Mouse (Mus musculus) macrophage (primary cell): ENCODE results near the gene Pold1. TPM values are rescaled to one million over a fixed set of nuclear protein-coding genes. Genes with fewer than 3 reads are reported as not detected.

Source experiments
- H3K27ac ChIP-seq: fragments of 350-480 bp; formaldehyde crosslinking; 2 replicates; pipeline ENCODE4 v1.9.0; 2021
- H3K36me3 ChIP-seq: fragments of 350-480 bp; formaldehyde crosslinking; 2 replicates; pipeline ENCODE4 v1.9.0; 2021; ENCODE audit errors: inconsistent target
- H3K4me3 ChIP-seq: fragments of 350-480 bp; formaldehyde crosslinking; 2 replicates; pipeline ENCODE4 v1.9.0; 2021; ENCODE audit errors: inconsistent target
- H3K79me2 ChIP-seq: fragments of 350-480 bp; formaldehyde crosslinking; 2 replicates; pipeline ENCODE4 v1.9.0; 2021; ENCODE audit errors: inconsistent target
- WGBS: methylation state at CpG from one replicate; pipeline ENCODE4 v1.1.7; 2026; ENCODE audit warnings: inconsistent platforms; ENCODE audit not compliant: missing documents; 5-methylcytosine and 5-hydroxymethylcytosine counted together
- polyA plus RNA-seq: library from polyadenylated mRNA; stranded (reverse); fragments of 250-400 nt; gene quantifications from 3 replicates; pipeline ENCODE4 v1.2.4, GENCODE M21; 2018; ENCODE audit warnings: inconsistent platforms

The Pold1 gene
- polyA plus RNA-seq, 1 experiment from 2014 or later: 6.9 TPM

DNA sequence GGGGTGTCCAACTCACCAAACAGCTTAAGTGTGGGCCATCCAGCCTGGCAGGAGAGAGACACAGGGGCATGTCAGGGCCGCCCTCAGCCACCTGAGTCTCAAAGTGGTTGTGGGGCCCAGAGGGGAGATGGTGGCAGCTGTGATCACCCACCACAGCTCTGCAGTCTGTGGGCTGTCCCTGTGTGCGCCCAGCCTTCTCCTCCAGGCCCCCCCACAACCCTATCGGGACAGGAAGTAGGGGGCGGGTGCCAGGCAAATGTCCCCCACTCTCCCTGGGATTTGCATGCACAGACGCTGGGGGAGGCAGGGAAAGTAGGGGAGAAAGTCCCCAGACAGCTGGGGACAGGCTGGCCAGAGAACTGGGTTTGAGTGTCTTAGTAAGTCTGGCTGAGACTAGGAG, 17.4 kb downstream of the Pold1 start:
- Histone ChIP-seq H3K36me3 (no peaks in the 10 kb centered on the region), H3K4me3 (no peak overlapping the region), H3K27ac (no peak overlapping the region), H3K79me2 (no peaks in the 10 kb centered on the region)
- 32% methylated on average over 5 of the region's 5 CpGs for WGBS

GRCm38 (mm10) chr7:44530507-44530906, 18.1 kb downstream of the Pold1 start:
- Histone ChIP-seq H3K79me2 (no peaks in the 10 kb centered on the region), H3K4me3 (no peak overlapping the region), H3K27ac (no peak overlapping the region), H3K36me3 (no peaks in the 10 kb centered on the region)
- 82% methylated on average over 2 of the region's 3 CpGs for WGBS

- H3K27ac ChIP-seq: no peak overlapping the region
- WGBS: 97% methylated on average over 5 of the region's 5 CpGs
- H3K79me2 ChIP-seq: no peaks in the 10 kb centered on the region
- H3K4me3 ChIP-seq: no peak overlapping the region
- H3K36me3 ChIP-seq: no peaks in the 10 kb centered on the region
These were observed 19.1 kb downstream of the Pold1 start for GRCm38 (mm10) chr7:44529518-44529917.

DNA sequence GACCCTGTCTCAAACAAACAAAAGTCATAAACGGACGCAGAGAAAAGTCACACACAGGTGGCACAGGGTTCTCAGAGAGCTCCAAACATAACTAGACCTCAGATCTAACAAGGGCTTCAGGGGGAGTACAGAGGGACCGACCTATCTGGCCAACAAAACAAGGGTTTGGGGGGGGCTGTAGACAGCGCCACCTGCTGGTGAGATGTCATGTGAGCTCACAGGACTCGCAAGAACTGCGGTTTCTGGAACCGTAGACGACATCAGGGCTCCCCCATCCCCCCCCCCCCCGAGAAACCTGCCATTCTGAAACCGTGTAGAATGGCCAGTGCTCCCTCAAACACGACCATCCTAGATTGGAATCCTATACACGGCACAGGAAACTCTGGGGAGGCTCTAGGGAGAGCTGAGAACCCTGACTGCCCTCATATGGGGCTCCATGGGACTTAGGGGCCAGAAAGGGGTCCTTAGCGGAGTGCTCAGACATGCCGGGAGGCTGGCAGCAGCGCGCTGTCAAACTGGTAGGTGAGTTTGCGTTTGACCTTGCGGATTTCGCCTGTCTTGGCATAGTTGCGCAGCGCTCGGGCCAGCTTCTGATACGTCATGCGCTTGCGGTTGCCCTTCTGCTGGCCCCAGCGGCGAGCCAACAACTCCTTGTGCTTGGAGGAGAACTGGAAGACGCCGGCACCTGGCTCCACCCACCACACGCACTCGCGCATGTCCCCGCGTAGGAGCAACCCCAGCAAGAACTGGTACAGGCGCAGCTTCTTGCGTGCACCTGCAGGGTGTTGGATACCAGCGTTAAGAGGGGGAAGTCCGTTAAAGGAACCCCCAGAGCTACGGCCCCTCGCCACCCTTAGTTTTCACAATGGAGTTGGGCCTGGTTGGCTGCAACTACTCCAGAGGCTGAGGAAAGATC, 20.9 kb downstream of the Pold1 start:
- peak overlapping the region; percentile 36; the same call in 1 of the 2 replicates for H3K27ac ChIP-seq
- H3K36me3 ChIP-seq: no peaks in the 10 kb centered on the region
- WGBS: 6% methylated on average over 40 of the region's 40 CpGs
- peak overlapping the region; percentile 32 for H3K4me3 ChIP-seq
- H3K79me2 ChIP-seq: no peaks in the 10 kb centered on the region

- no peaks in the 10 kb centered on the region for H3K79me2 ChIP-seq
- 92% methylated on average over 14 of the region's 14 CpGs for WGBS
- no peak overlapping the region for H3K4me3 ChIP-seq
- no peaks in the 10 kb centered on the region for H3K36me3 ChIP-seq
- H3K27ac ChIP-seq: no peak overlapping the region
These were observed 22.1 kb downstream of the Pold1 start for GRCm38 (mm10) chr7:44526414-44527154.

DNA sequence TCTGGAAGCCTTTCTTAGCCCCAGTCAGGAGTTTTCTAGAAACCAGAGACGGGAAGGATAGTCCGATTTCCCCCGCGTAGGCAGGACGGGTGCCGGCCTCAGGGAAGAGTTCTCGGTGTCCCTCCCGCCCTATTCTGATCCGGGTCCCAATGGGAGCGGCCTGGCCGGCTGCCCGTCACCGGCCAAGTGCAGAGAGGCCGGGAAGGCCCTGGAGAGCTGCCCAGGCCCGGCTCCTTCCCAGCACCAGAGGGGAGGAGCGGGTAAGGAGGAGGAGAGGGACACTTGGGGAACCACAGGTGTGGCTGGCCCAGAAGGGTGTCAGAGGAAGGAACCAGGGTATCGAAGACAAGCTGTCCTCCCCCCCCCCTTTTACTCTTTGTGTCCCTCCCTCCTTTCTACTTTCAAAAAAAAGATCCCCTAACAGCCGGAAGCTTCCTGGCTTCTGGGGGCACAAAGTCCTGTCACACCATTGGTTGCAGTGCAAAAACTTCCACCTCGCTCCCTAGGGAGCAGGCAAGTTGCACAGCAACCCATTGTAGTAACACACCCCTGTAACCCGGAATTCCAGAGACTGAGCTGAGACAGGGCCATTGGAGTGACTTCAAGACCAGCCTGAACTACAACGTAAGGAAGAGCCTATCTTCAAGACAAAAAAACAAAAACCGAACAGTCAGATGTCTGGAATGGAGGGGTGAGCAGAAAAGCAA, 23.4 kb downstream of the Pold1 start:
- H3K79me2 ChIP-seq: no peaks in the 10 kb centered on the region
- H3K36me3 ChIP-seq: no peaks in the 10 kb centered on the region
- WGBS: 44% methylated on average over 20 of the region's 22 CpGs
- H3K27ac ChIP-seq: no peak overlapping the region
- H3K4me3 ChIP-seq: no peak overlapping the region

DNA sequence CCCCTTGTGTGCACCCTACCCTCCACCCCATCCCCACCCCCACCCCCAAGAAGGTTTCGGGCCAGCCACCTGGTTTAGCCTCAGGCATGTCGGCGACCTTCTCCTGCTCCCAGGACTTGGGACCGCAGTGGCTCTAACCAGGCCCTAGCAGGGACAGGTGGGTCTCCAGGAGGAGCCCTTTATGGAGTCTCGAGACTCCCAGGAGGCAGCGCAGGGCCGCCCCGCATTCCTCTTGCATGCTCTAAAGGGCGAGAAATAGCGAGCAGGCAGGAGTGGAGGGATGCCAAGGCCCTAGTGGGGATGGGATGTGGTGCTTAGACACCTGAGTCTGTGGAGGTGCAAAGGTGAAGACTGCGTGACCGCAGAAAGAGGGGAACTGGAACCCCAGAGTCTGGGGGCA, 24.1 kb downstream of the Pold1 start, which contains the start of gene Mybpc2:
Mybpc2 (minus strand) TSS at position 155 of the 400 bp plus-strand sequence.
- Histone ChIP-seq H3K79me2 (no peaks in the 10 kb centered on the region), H3K36me3 (no peaks in the 10 kb centered on the region), H3K27ac (no peak within 1 kb of the TSS), H3K4me3 (no peak within 1 kb of the TSS)
- 56% methylated on average over 8 of the region's 12 CpGs for WGBS

- Histone ChIP-seq H3K79me2 (no peaks in the 10 kb centered on the region), H3K27ac (no peak overlapping the region), H3K36me3 (no peaks in the 10 kb centered on the region), H3K4me3 (no peak overlapping the region)
- WGBS: 78% methylated on average over 2 of the region's 2 CpGs
These were observed 25.6 kb downstream of the Pold1 start for GRCm38 (mm10) chr7:44523056-44523455.

DNA sequence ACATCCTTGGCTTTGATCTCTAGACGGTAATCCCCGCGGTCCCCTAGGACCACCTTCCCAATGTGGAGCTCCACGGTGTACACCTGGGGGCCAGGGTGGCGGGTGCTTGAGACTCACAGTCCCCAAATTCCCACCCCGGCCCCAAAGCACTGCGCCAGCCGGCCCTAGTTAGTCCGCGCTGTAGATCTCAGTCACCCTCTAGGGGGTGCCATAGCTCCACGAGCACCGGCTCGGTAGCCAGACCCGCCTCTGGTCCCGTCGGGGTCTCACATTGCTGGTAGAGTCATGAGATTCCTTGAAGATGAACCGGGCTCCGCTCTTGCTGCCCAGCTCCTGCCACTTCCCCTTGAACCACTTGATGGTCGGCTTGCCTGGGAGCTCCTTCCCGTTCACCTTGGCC, 26.9 kb downstream of the Pold1 start:
- 5% methylated on average over 20 of the region's 20 CpGs for WGBS
- Histone ChIP-seq H3K27ac (no peak overlapping the region), H3K36me3 (no peaks in the 10 kb centered on the region), H3K79me2 (no peaks in the 10 kb centered on the region), H3K4me3 (no peak overlapping the region)

GRCm38 (mm10) chr7:44520990-44521389, 27.7 kb downstream of the Pold1 start:
- Histone ChIP-seq H3K79me2 (no peaks in the 10 kb centered on the region), H3K4me3 (no peak overlapping the region), H3K36me3 (no peaks in the 10 kb centered on the region), H3K27ac (no peak overlapping the region)
- WGBS: 73% methylated on average over 3 of the region's 3 CpGs

DNA sequence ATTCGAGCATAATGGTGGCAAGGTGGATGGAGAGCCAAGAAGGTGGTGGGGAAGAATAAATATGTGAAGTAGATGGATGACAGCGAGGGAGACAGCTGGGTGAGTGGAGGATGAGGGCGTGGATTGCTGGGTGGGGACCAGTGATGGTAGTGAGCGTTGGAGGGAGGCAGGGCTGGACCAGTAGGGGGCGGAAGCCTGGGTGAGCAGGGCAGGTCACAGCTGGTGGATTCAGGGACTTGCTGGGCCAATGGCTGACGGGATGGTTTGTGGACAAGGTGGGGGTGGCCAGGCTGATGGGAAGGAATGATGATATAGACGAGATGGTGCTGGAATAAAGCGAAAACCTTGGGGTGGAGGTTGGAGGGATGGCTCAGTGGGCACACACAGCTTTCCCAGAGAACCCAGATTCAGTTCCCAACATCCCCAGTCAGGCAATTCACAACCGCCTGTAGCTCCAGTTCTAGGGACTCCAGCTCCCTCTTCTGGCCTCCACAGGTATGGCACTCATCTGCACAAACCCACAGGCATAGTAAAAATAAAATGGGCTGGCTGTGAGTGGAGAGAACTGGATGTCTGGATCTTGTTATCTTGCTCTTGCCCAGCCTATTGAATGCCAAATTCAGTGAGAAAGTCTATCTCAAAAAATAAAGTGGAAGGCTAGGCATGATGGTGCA, 29.3 kb downstream of the Pold1 start:
- no peak overlapping the region for H3K27ac ChIP-seq
- no peaks in the 10 kb centered on the region for H3K79me2 ChIP-seq
- H3K36me3 ChIP-seq: no peaks in the 10 kb centered on the region
- 64% methylated on average over 9 of the region's 9 CpGs for WGBS
- no peak overlapping the region for H3K4me3 ChIP-seq

DNA sequence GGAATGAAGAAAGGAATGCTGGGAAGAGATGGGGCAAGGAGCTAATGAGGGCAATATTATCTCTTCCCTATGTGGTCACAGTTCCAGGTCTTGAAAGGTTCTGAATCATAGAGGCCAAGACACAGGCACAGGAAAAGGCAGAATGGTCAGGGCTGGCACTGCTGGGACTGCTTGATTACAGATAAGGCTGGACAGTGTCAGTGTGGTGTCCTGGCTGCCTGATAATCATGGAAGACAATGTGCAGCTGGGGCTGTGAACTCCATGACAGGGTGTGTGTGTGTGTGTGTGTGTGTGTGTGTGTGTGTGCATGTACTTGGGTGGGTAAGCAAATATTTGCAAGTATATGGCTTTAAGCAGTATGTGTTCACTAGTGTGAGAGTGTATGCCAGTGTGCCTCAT, 41.2 kb downstream of the Pold1 start:
- Histone ChIP-seq H3K79me2 (no peaks in the 10 kb centered on the region), H3K36me3 (no peaks in the 10 kb centered on the region), H3K27ac (no peak overlapping the region), H3K4me3 (no peak overlapping the region)

GRCm38 (mm10) chr7:44501563-44502115, 47.0 kb downstream of the Pold1 start:
- Histone ChIP-seq H3K4me3 (no peak overlapping the region), H3K79me2 (no peaks in the 10 kb centered on the region), H3K36me3 (no peaks in the 10 kb centered on the region), H3K27ac (no peak overlapping the region)
- WGBS: 26% methylated on average over 5 of the region's 5 CpGs

- H3K79me2 ChIP-seq: peaks cover 9% of the 10 kb centered on the region
- no peak overlapping the region for H3K4me3 ChIP-seq
- 64% methylated on average over 20 of the region's 20 CpGs for WGBS
- H3K36me3 ChIP-seq: no peaks in the 10 kb centered on the region
- no peak overlapping the region for H3K27ac ChIP-seq
These were observed 48.6 kb downstream of the Pold1 start for GRCm38 (mm10) chr7:44500046-44500445.
